Mouse (Mus musculus) lung, embryonic 14.5 days (tissue): ENCODE results near the gene Vps8. TPM values are rescaled to one million over a fixed set of nuclear protein-coding genes. Genes with fewer than 3 reads are reported as not detected.

Experiments used
- ATAC-seq: fragments of 200-750 bp; cut with Nextera tagmentation; 2 replicates; pipeline ENCODE4 v1.8.0; 2017; ENCODE audit warnings: mild to moderate bottlenecking, moderate TSS enrichment, moderate library complexity; ENCODE audit not compliant: insufficient read depth
- DNase-seq: peaks from one replicate; pipeline ENCODE4 v3.0.0-alpha.2; 2015
- H3K27ac ChIP-seq: fragments of 300-500 bp; sonication (generic); 2 replicates; pipeline ENCODE4 v1.5.1; 2014; ENCODE audit warnings: low read depth, mild to moderate bottlenecking, moderate library complexity
- H3K27me3 ChIP-seq: fragments of 300-500 bp; sonication (generic); 2 replicates; pipeline ENCODE4 v1.6.1; 2014; ENCODE audit warnings: low read length, control low read depth; ENCODE audit not compliant: insufficient read depth
- H3K36me3 ChIP-seq: fragments of 300-500 bp; sonication (generic); 2 replicates; pipeline ENCODE4 v1.6.1; 2014; ENCODE audit warnings: control low read depth; ENCODE audit not compliant: insufficient read depth
- H3K4me1 ChIP-seq: fragments of 300-500 bp; sonication (generic); 2 replicates; pipeline ENCODE4 v1.6.1; 2014; ENCODE audit warnings: antibody characterized with exemption, control low read depth; ENCODE audit not compliant: insufficient read depth
- H3K4me2 ChIP-seq: fragments of 300-500 bp; sonication (generic); 2 replicates; pipeline ENCODE4 v1.6.1; 2014; ENCODE audit warnings: mild to moderate bottlenecking
- H3K4me3 ChIP-seq: fragments of 300-500 bp; sonication (generic); 2 replicates; pipeline ENCODE4 v1.5.1; 2014; ENCODE audit warnings: low read depth, low read length
- H3K9ac ChIP-seq: fragments of 300-500 bp; sonication (generic); 2 replicates; pipeline ENCODE4 v1.6.1; 2014
- H3K9me3 ChIP-seq: fragments of 300-500 bp; sonication (generic); 2 replicates; pipeline ENCODE4 v1.6.1; 2016; ENCODE audit warnings: low read depth, low read length, control low read depth
- CTCF ChIP-seq: IDR thresholded peaks from 2 replicates; pipeline ENCODE4 v1.5.1; 2016; ENCODE audit warnings: antibody characterized with exemption, low read depth
- WGBS: fragments of 180-500 bp; shearing (Covaris S2); extraction: QIAGEN DNeasy Blood & Tissue Kit; methylation state at CpG from one replicate; pipeline ENCODE4 v1.1.7; 2014; 5-methylcytosine and 5-hydroxymethylcytosine counted together
- polyA plus RNA-seq: library from polyadenylated mRNA; unstranded; fragments of >200 nt; fragmentation: Nextera tagmentation; extraction: Ambion mirVana; gene quantifications from 2 replicates; pipeline ENCODE4 v1.2.1, GENCODE M21; 2014

The Vps8 gene
- polyA plus RNA-seq, 1 experiment from 2014 or later, result 19.3 TPM

DNA sequence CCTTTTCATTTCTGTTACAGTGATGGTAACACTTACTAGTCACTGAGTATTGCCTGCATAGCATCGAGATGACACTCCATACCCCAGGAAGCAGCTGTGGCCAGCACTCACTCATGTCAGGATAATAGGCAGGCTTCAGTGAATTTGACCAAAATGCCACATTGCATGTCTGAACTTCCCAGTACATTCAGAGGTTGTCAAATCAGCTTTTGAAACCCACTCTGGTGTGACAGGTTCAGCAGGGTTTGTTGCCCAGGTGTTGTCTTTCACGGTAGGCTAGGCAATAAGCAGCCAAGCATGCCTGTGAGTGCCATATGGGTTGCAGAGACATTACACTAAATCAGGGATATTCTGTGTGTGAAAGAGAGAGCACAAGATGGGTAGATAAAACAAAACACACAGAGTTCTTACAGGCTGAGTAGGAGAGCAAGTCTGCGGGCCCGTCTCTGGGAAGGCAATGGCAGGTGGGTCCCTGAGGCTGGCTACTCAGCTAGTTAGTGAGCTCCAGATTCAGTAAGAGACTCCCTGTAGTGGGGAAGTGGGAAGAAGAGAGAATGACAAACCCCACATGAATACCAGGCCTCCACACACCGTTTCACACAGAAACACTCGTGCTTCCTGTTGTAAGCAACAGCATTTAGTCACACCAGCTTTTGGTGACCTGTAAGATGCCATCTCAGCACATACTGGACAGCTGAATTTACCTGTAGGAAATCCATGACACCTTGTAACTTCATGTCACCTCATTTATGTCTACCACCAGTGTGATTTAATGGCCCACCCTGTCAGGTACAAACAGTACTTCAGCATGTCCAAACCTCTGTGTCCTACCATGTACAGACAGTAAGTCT, 203.1 kb downstream of the Vps8 start:
- H3K4me2 ChIP-seq, result no peak overlapping the region
- DNase-seq, result no peak
- H3K4me1 ChIP-seq, result no peaks in the 10 kb centered on the region
- ATAC-seq, result no peak
- H3K4me3 ChIP-seq, result no peak overlapping the region
- H3K36me3 ChIP-seq, result no peaks in the 10 kb centered on the region
- TF ChIP-seq CTCF, result no peak
- no peak overlapping the region for H3K9ac ChIP-seq
- H3K9me3 ChIP-seq, result no peaks in the 10 kb centered on the region
- WGBS, result 66% methylated on average over 6 of the region's 6 CpGs
- H3K27ac ChIP-seq, result no peak overlapping the region
- H3K27me3 ChIP-seq, result no peaks in the 10 kb centered on the region

DNA sequence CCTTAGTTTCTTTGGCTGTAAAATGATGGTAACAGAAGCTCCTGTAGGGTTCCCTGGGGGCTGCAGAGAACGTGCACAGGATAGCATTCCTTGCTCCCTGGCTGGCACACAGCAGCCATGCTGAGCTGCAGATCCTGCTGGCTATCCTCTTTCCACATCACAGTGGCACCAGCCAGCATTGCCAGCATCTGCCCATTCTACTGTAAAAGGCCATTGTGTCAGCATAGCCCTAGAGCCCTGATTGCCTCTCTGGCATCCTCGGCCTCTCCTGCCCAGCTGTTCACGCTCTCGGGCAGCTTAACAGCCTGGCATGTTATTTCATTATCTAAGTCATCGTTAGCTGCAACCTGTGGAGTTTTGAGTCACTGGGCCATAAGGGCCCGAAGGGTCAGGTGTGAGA, 204.3 kb downstream of the Vps8 start:
- Histone ChIP-seq H3K4me2 (no peak overlapping the region), H3K36me3 (no peaks in the 10 kb centered on the region), H3K27ac (no peak overlapping the region), H3K27me3 (no peaks in the 10 kb centered on the region), H3K9ac (no peak overlapping the region), H3K4me3 (no peak overlapping the region), H3K9me3 (no peaks in the 10 kb centered on the region), H3K4me1 (no peaks in the 10 kb centered on the region)
- ATAC-seq (no peak), DNase-seq (no peak)
- no peak for TF ChIP-seq CTCF
- 73% methylated on average over 6 of the region's 6 CpGs for WGBS

DNA sequence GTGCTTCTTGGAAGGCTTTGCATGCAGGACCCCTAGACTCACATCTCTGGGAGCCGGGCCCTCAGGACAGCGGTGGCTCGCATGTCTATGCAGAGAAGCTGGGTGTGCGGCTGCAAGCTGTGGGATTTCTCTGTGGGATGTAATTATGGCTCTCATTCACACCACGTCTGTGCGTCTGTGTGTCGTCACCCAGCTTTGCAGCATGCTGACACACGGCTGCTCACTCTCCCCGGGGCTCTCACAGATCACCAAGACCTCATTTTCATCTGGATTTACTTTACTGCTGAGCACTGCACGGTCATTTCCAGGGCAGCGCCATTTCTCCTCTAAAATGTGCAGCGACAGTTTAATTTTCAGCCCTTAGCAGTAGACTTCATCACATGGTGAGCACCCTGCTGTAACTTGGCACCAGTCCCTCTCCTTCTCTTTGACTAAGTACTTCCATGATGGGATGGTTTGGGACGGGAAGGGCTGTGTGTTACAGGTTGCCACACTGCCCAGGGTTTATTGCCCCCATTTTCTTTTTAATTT, 205.2 kb downstream of the Vps8 start:
- WGBS, result 53% methylated on average over 13 of the region's 13 CpGs
- H3K4me1 ChIP-seq, result no peaks in the 10 kb centered on the region
- no peaks in the 10 kb centered on the region for H3K36me3 ChIP-seq
- DNase-seq (no peak), ATAC-seq (no peak)
- H3K9me3 ChIP-seq, result no peaks in the 10 kb centered on the region
- no peak overlapping the region for H3K4me3 ChIP-seq
- no peaks in the 10 kb centered on the region for H3K27me3 ChIP-seq
- H3K27ac ChIP-seq, result no peak overlapping the region
- no peak overlapping the region for H3K4me2 ChIP-seq
- no peak overlapping the region for H3K9ac ChIP-seq
- TF ChIP-seq CTCF, result no peak

DNA sequence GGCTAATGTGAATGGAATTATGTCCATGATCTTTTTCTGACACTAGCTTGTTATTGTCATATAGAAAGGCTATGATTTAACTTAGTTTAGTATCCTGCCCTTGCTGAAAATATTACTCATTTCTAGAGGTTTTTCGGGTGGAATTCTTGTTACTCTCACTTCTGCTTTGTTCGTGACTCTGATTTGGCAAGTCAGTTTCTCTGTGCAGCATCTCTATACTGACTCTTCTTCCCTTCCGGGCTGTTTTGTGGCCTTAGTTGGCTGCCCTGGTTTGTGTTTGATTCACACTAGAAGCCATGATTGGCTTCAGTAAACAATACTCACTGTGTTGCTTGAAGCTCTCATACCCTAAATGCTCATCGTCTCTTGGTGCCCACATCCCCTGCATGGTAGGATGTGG, 207.7 kb downstream of the Vps8 start:
- no peak for DNase-seq
- Histone ChIP-seq H3K4me2 (no peak overlapping the region), H3K4me1 (no peaks in the 10 kb centered on the region), H3K4me3 (no peak overlapping the region), H3K27ac (no peak overlapping the region), H3K27me3 (no peaks in the 10 kb centered on the region), H3K36me3 (no peaks in the 10 kb centered on the region), H3K9ac (no peak overlapping the region), H3K9me3 (no peaks in the 10 kb centered on the region)
- no peak for ATAC-seq
- WGBS, result 84% methylated on average over 4 of the region's 4 CpGs
- no peak for TF ChIP-seq CTCF

DNA sequence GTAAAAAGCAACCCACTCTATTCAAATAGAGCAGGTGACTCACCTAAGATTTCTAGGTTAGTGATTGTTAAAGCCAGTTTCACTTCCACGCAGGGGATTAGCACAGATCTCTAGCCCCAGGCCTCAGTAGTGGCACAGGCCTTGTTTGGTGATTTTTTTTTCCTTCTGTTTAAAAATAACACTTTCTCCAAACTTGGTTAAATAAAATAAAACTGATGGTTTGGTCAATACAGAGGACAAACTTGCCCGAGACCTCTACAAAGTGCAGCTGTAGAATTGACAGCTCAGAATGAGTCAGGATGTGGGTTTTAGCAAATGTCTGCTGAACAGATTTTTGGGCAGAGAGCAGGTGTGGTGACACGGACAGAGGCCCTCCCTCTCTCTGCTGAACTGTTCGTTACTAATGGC, 208.9 kb downstream of the Vps8 start:
- ATAC-seq, result no peak
- Histone ChIP-seq H3K9me3 (no peaks in the 10 kb centered on the region), H3K9ac (no peak overlapping the region), H3K27me3 (no peaks in the 10 kb centered on the region), H3K4me1 (no peaks in the 10 kb centered on the region), H3K4me3 (no peak overlapping the region), H3K27ac (no peak overlapping the region), H3K4me2 (no peak overlapping the region), H3K36me3 (no peaks in the 10 kb centered on the region)
- TF ChIP-seq CTCF, result no peak
- WGBS, result 74% methylated on average over 4 of the region's 4 CpGs
- DNase-seq, result no peak

DNA sequence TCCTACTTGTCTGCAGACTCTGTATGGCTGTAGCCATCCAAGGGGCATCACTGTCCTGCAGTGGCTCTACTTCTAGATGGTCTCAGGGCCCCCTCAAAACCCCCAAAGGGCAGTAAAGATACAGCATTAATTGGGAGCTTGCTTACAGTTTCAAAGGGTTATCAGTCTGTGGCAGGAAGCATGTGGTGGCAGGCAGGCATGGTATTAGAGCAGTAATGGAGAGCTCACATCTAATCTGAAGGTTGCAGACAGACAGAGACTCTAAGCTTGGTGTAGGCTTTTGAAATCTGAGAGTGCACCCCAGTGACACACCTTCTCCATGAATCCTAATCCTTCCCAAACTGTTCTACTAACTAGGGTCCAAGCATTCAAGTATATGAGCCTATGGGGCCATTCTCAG, 211.5 kb downstream of the Vps8 start:
- DNase-seq, result no peak
- Histone ChIP-seq H3K4me3 (no peak overlapping the region), H3K9me3 (no peaks in the 10 kb centered on the region), H3K9ac (no peak overlapping the region), H3K4me2 (no peak overlapping the region), H3K27me3 (no peaks in the 10 kb centered on the region), H3K4me1 (no peaks in the 10 kb centered on the region), H3K36me3 (no peaks in the 10 kb centered on the region), H3K27ac (no peak overlapping the region)
- no peak for ATAC-seq
- TF ChIP-seq CTCF, result no peak

DNA sequence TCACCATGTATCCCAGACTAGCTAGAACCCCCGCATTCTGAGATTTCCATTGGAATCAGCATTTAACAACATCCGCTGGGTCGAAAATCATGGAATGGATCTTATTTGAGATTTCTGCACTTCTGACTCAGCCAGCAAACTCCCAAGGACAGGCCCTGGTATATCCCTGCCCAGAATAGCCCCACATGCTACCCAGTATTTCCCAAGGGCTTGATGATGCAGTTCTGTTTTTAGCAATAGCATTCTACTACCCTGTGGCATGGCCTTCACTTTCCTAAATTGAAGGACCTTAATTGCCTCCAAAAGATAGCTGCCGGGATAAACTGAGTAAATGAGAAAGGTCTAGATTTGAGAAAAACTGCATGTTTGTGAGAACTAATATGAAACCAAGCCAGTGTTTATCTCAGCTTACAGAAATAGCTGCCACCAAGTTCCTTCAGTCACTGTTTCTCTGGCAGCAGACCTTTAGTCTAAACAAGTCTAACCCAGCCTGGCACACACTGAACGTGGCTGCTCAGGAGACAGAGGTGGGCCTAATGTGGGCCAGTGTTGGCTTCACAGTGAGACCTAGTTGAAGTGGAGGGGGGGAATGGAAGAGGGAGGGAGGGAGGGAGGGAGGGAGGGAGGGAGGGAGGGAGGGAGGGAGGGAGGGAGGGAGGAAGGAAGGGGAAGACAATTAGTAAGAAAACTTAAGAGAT, 213.4 kb downstream of the Vps8 start:
- H3K9me3 ChIP-seq, result no peaks in the 10 kb centered on the region
- no peak overlapping the region for H3K4me3 ChIP-seq
- DNase-seq, result no peak
- H3K27ac ChIP-seq, result peak overlapping the region; percentile 25; the same call in 1 of the 2 replicates
- H3K27me3 ChIP-seq, result no peaks in the 10 kb centered on the region
- no peak overlapping the region for H3K9ac ChIP-seq
- H3K4me2 ChIP-seq, result no peak overlapping the region
- 70% methylated on average over 5 of the region's 5 CpGs for WGBS
- H3K4me1 ChIP-seq, result no peaks in the 10 kb centered on the region
- no peak for ATAC-seq
- H3K36me3 ChIP-seq, result no peaks in the 10 kb centered on the region
- no peak for TF ChIP-seq CTCF
